Mouse (Mus musculus): ENCODE measurements around the gene Nr4a3. TPM values are rescaled to one million over a fixed set of nuclear protein-coding genes. Genes with fewer than 3 reads are reported as not detected.

The Nr4a3 gene
- total RNA-seq, 1 experiment = 0.09 TPM

GRCm38 (mm10) chr4:48050020-48050419, 5.1 kb downstream of the Nr4a3 start:
- H3K4me1 ChIP-seq (ENCODE audit: control insufficient read depth in 2 of 2, insufficient read depth in 2 of 2, low read length in 2 of 2, poor library complexity in 1 of 2) = 0 out of 4 replicates have a peak, but pooled peaks cover 0 to 1% of the 10 kb centered on the region in 2 experiments
- H3K4me3 ChIP-seq (ENCODE audit: insufficient read depth in 1 of 2, low read depth in 1 of 2, low read length in 2 of 2, poor library complexity in 1 of 2, severe bottlenecking in 1 of 2) = no peak overlapping the region
- no peak overlapping the region for H3K9ac ChIP-seq (ENCODE audit: insufficient read depth, low read depth, low read length, poor library complexity, severe bottlenecking)
- DNase-seq (ENCODE audit: low read depth, low spot score) = no peak
- no peaks in the 10 kb centered on the region for H3K9me3 ChIP-seq (ENCODE audit: control insufficient read depth, insufficient read depth, low read depth, low read length)
- no peak for TF ChIP-seq CHD2 (IDR thresholded peaks at IDR 0.05; ENCODE audit: low read depth, low read length)
- no peak for TF ChIP-seq MAFK (IDR thresholded peaks at IDR 0.05; ENCODE audit: insufficient read depth, low read depth, low read length)
- TF ChIP-seq HCFC1 (IDR thresholded peaks at IDR 0.05; ENCODE audit: borderline replicate concordance, insufficient read depth, low read length) = no peak
- no peak for TF ChIP-seq ZC3H11A (IDR thresholded peaks at IDR 0.05; ENCODE audit: borderline replicate concordance, low read depth, low read length)
- no peak for TF ChIP-seq ZNF384 (IDR thresholded peaks at IDR 0.05; ENCODE audit: low read depth, low read length)
- H3K27ac ChIP-seq (ENCODE audit: insufficient read depth, low read depth, low read length, poor library complexity, severe bottlenecking) = no peak overlapping the region
- in situ Hi-C loops (cut with MboI; ENCODE audit: low sequenced_read_pairs in 2 of 2, unreplicated experiment in 2 of 2) = no loop called here
- H3K36me3 ChIP-seq (ENCODE audit: control insufficient read depth, insufficient read depth, low read length, poor library complexity, severe bottlenecking) = no peaks in the 10 kb centered on the region

- TF ChIP-seq MAFK (IDR thresholded peaks at IDR 0.05; ENCODE audit: insufficient read depth, low read depth, low read length) = no peak
- no peak for TF ChIP-seq ZNF384 (IDR thresholded peaks at IDR 0.05; ENCODE audit: low read depth, low read length)
- TF ChIP-seq CHD2 (IDR thresholded peaks at IDR 0.05; ENCODE audit: low read depth, low read length) = no peak
- no peak for TF ChIP-seq HCFC1 (IDR thresholded peaks at IDR 0.05; ENCODE audit: borderline replicate concordance, insufficient read depth, low read length)
- H3K27ac ChIP-seq (ENCODE audit: insufficient read depth, low read depth, low read length, poor library complexity, severe bottlenecking) = no peak overlapping the region
- no peak overlapping the region for H3K9ac ChIP-seq (ENCODE audit: insufficient read depth, low read depth, low read length, poor library complexity, severe bottlenecking)
- in situ Hi-C loops (cut with MboI; ENCODE audit: low sequenced_read_pairs in 2 of 2, unreplicated experiment in 2 of 2) = no loop called here
- H3K4me1 ChIP-seq (ENCODE audit: control insufficient read depth in 2 of 2, insufficient read depth in 2 of 2, low read length in 2 of 2, poor library complexity in 1 of 2) = 0 out of 4 replicates have a peak, but pooled peaks cover 0 to 1% of the 10 kb centered on the region in 2 experiments
- H3K4me3 ChIP-seq (ENCODE audit: insufficient read depth in 1 of 2, low read depth in 1 of 2, low read length in 2 of 2, poor library complexity in 1 of 2, severe bottlenecking in 1 of 2) = no peak overlapping the region
- H3K9me3 ChIP-seq (ENCODE audit: control insufficient read depth, insufficient read depth, low read depth, low read length) = no peaks in the 10 kb centered on the region
- DNase-seq (ENCODE audit: low read depth, low spot score) = no peak
- no peaks in the 10 kb centered on the region for H3K36me3 ChIP-seq (ENCODE audit: control insufficient read depth, insufficient read depth, low read length, poor library complexity, severe bottlenecking)
Measured at GRCm38 (mm10) chr4:48050442-48050841, 5.5 kb downstream of the Nr4a3 start.

DNA sequence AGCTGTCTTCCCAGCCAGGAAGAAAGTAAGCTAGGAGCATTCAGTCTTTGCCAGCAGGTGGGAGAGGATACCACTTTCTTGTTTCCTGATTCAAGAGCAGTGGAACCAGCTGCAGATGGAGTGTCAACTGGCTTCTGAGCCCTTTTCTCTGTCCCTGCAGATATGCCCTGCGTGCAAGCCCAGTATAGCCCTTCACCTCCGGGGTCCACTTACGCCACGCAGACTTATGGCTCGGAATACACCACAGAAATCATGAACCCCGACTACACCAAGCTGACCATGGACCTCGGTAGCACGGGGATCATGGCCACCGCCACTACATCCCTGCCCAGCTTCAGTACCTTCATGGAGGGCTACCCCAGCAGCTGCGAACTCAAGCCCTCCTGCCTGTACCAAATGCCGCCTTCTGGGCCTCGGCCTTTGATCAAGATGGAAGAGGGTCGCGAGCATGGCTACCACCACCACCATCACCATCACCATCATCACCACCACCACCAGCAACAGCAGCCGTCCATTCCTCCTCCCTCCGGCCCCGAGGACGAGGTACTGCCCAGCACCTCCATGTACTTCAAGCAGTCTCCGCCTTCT, 6.2 kb downstream of the Nr4a3 start:
- in situ Hi-C loops (cut with MboI; ENCODE audit: low sequenced_read_pairs in 2 of 2, unreplicated experiment in 2 of 2) = no loop called here
- TF ChIP-seq MAFK (IDR thresholded peaks at IDR 0.05; ENCODE audit: insufficient read depth, low read depth, low read length) (no peak), HCFC1 (IDR thresholded peaks at IDR 0.05; ENCODE audit: borderline replicate concordance, insufficient read depth, low read length) (no peak), ZNF384 (IDR thresholded peaks at IDR 0.05; ENCODE audit: low read depth, low read length) (no peak), ZC3H11A (IDR thresholded peaks at IDR 0.05; ENCODE audit: borderline replicate concordance, low read depth, low read length) (no peak), CHD2 (IDR thresholded peaks at IDR 0.05; ENCODE audit: low read depth, low read length) (no peak)
- no peak for DNase-seq (ENCODE audit: low read depth, low spot score)
- H3K4me3 ChIP-seq (ENCODE audit: insufficient read depth in 1 of 2, low read depth in 1 of 2, low read length in 2 of 2, poor library complexity in 1 of 2, severe bottlenecking in 1 of 2) = peak overlapping the region; percentile 37 to 40; a peak in 2 of 4 replicates
- no peak overlapping the region for H3K27ac ChIP-seq (ENCODE audit: insufficient read depth, low read depth, low read length, poor library complexity, severe bottlenecking)
- H3K9ac ChIP-seq (ENCODE audit: insufficient read depth, low read depth, low read length, poor library complexity, severe bottlenecking) = no peak overlapping the region
- 0 out of 4 replicates have a peak, but pooled peaks cover 0 to 1% of the 10 kb centered on the region in 2 experiments for H3K4me1 ChIP-seq (ENCODE audit: control insufficient read depth in 2 of 2, insufficient read depth in 2 of 2, low read length in 2 of 2, poor library complexity in 1 of 2)
- H3K36me3 ChIP-seq (ENCODE audit: control insufficient read depth, insufficient read depth, low read length, poor library complexity, severe bottlenecking) = no peaks in the 10 kb centered on the region
- H3K9me3 ChIP-seq (ENCODE audit: control insufficient read depth, insufficient read depth, low read depth, low read length) = no peaks in the 10 kb centered on the region

- DNase-seq (ENCODE audit: low read depth, low spot score) = no peak
- Histone ChIP-seq H3K4me3 (ENCODE audit: insufficient read depth in 1 of 2, low read depth in 1 of 2, low read length in 2 of 2, poor library complexity in 1 of 2, severe bottlenecking in 1 of 2) (peak overlapping the region; percentile 37 to 40; a peak in 3 of 4 replicates), H3K9me3 (ENCODE audit: control insufficient read depth, insufficient read depth, low read depth, low read length) (no peaks in the 10 kb centered on the region), H3K36me3 (ENCODE audit: control insufficient read depth, insufficient read depth, low read length, poor library complexity, severe bottlenecking) (no peaks in the 10 kb centered on the region), H3K9ac (ENCODE audit: insufficient read depth, low read depth, low read length, poor library complexity, severe bottlenecking) (no peak overlapping the region), H3K4me1 (ENCODE audit: control insufficient read depth in 2 of 2, insufficient read depth in 2 of 2, low read length in 2 of 2, poor library complexity in 1 of 2) (0 out of 4 replicates have a peak, but pooled peaks cover 0 to 1% of the 10 kb centered on the region in 2 experiments), H3K27ac (ENCODE audit: insufficient read depth, low read depth, low read length, poor library complexity, severe bottlenecking) (no peak overlapping the region)
- TF ChIP-seq HCFC1 (IDR thresholded peaks at IDR 0.05; ENCODE audit: borderline replicate concordance, insufficient read depth, low read length) (no peak), MAFK (IDR thresholded peaks at IDR 0.05; ENCODE audit: insufficient read depth, low read depth, low read length) (no peak), CHD2 (IDR thresholded peaks at IDR 0.05; ENCODE audit: low read depth, low read length) (no peak), ZC3H11A (IDR thresholded peaks at IDR 0.05; ENCODE audit: borderline replicate concordance, low read depth, low read length) (no peak), ZNF384 (IDR thresholded peaks at IDR 0.05; ENCODE audit: low read depth, low read length) (no peak)
- in situ Hi-C loops (cut with MboI; ENCODE audit: low sequenced_read_pairs in 2 of 2, unreplicated experiment in 2 of 2) = no loop called here
Measured at GRCm38 (mm10) chr4:48051674-48052121, 6.7 kb downstream of the Nr4a3 start.

Measured in ES-E14 (cell line).